Mouse (Mus musculus) fat pad, adult 2 months (tissue): ENCODE data around the gene Itga10.
"Not testable (repeated sequence)": the region's sequence is repeated elsewhere in the genome, so short reads cannot be mapped to it uniquely, and the experiment has no call there.

Experiments
- DNase-seq: peaks from one replicate; pipeline ENCODE4 v3.0.0-alpha.2; 2011; ENCODE audit warnings: low read depth, low spot score; ENCODE audit errors: extremely low read depth

Gene Itga10

DNA sequence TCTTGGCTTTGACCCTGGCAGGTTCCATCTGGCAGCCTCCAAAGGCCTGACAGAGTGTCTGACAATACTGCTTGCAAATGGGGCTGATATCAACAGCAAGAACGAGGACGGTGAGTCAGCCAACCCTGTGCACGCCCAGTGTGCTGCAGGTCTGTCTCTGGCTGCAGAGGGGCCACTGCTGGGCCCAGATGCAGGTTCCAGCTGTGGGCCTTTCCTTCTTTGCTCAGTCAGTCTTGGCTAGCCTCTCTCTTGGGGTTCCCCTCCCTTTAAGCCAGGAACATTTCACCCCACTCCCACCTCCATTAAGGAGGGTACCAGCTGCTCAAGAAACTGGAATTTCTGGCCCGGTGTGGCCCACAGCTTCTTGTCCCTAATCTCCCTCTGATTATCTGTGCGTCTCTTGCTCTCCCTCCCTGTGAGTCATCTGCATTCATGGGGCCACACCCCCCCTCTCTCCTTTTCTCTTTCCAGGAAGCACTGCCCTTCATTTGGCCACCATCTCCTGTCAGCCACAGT, 33.8 kb downstream of the Itga10 start:
- DNase-seq, result no peak

DNA sequence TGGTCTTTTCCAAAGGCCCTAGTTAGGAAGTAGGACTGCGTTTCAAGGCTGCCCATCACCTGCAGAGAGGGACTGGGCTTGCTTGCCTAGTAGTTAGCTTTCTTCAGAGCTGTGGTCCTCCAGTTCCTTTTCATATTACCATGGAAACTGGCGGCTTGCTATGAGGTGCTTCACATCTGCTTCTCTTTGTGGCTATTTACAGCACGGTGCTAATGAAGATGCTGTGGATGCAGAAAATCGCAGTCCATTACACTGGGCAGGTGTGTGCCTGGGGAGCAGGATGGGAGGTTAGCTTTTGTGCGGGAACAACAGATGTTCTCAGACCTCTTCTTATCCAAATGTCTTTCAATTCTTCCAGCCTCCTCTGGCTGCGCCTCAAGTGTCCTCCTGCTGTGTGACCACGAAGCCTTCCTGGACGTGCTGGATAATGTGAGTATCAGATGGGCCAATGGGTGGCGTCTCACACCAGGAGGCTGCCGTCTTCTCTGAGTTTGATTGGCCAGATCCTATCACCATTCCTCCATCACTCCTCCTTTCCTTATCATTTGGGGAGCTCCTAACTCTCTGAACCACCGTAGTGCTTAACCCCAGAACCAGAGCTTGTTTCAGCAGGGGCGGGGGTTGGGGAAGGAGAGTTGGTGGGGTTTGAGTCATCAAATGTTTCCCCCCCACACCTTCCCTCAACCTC, 35.0 kb downstream of the Itga10 start:
- DNase-seq, result no peak

DNA sequence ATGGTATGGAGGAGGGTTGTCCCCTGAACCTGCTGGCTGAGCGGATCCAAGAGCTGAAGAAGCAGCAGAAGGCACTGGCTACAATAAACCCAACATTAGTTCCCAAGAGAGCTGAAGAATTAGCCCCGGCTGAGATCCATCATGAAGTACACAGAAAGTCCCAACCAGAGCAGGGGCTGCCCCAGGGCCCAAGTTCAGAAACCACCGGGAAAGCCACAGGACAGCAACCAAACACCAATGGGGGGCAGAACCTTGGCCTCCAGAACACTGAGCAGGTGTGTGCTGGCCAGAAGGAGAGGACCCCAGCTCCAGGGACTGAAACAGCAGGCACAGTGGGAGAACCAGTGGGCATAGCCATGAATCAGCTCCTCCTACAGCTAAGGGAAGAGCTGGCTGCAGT, 38.1 kb downstream of the Itga10 start:
- DNase-seq, result no peak

DNA sequence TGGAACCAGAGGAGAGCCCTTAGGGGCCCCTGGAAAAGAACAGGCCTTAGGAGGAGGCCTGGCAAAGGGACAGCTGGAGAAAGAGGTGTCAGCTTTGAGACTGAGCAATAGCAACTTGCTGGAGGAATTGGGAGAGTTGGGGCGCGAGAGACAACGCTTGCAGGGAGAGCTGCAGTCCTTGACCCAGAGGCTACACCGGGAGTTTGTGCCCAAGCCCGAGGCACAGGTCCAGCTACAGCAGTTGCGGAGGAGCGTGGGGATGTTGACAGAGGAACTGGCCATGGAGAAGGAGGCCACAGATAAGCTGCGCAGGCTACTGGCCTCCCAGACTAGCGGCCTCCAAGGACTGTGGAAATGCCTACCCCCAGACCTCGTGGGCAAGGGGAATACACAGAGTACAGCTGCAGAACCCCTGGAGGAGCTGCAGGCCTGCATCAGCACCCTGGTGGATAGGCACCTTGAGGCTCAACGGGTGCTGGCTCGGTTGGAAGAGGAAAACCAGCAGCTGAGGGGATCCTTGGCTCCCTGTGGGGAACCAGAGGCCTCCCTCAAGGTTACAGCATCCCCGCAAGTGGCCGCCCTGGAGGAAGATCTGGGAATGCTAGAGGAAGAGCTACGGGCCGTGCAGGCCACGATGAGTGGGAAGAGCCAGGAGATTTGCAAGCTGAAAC, 38.9 kb downstream of the Itga10 start:
- DNase-seq, result no peak

DNA sequence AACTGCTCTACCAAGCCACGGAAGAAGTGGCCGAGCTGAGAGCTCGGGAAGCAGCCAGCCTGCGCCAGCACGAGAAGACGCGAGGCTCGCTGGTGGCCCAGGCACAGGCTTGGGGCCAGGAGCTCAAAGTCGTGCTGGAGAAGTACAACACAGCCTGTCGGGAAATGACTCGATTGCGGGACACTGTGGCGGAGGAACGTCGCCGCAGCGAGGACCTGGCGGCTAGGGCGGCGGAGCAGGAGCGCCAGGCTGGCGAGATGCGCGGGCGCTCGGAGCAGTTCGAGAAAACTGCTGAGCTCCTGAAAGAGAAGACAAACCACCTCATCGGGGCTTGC, 39.4 kb downstream of the Itga10 start:
- DNase-seq, result no peak

DNA sequence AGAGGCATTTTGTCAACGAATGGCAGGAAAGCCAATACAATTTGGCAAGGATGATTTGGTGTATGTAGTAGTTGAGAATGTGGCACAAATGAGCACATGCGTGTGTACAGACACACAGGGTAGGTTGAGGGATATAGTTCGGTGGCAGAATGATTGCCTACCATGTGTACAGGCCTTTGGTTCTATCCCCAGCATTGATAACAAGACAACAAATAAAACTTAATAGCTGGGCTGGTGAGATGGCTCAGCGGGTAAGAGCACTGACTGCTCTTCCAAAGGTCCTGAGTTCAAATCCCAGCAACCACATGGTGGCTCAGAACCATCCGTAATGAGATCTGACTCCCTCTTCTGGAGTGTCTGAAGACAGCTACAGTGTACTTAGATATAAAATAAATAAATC, 40.7 kb downstream of the Itga10 start:
- DNase-seq, result not testable (repeated sequence)

DNA sequence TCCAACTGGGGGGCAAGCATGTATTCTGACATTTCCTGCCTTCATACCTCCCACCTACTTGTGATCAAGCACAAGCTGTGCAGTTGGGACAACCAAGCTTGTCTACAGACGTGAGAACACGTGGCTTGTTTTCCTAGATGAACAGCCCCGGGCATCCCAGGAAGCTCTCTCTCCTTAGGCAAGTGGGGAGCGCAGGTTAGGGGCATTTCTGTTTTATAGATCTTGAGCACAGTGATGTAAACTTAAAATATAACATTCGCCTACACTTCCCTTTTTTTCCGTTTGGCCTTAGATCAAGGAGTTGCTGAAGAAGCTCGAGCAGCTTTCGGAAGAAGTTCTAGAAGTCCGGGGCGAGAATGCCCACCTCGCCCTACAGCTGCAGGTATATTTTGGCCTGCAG, 43.5 kb downstream of the Itga10 start:
- no peak for DNase-seq

DNA sequence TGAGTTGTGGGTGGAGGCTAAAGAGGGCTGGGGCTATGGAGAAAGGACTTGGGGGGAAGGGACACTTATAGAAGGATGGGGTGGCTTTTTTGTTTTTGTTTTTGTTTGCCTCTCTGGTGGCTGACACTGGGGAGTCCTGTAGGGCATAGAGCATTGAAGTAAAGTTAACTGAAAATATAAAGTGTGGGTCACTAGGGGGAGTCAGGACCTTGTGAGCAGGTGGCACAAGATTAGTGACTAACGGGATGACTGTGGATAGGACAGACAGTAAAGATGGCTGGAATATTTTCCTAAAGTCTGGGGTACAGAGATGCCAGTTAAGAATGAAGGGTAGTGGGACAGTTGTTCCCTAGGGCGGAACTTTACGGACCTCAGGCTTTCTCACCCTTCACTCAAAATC, 44.9 kb downstream of the Itga10 start:
- DNase-seq, result no peak

DNA sequence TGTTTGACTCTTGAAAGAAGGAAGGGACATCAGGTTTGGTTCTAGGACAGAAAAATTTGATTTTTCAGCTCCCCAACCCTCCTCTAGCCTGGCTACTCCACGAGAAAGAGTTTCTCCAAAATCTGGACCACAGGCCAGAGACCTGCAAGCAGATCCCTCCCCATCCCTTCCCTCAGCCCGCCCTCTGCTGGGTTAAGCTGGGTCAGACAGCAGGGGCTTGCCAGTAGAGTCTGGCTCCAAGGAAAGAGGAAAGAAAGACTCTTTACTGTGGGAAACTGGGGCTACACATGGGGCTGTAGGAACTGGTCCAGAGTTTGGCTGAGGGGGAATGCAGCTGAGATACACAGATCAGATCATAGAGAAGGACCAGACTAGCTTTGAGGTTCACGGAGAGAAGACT, 47.1 kb downstream of the Itga10 start:
- no peak for DNase-seq

DNA sequence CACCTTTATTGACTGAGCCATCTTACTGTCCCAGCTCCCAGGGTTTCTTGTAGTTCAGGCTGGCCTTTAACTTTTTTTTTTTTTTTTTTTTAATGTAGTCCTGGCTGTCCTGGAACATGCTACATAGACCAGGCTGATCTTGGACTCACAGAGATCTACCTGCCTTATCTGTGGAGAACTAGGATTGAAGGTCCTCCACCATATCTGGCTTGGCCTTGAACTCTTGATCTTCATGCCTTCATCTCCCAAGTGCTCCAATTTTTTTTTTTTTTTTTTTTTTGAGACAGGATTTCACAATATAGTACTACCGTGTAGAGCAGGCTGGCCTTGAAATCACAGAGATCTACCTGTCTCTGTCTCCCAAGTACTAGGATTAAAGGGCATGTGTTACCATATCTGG, 48.2 kb downstream of the Itga10 start:
- no peak for DNase-seq

DNA sequence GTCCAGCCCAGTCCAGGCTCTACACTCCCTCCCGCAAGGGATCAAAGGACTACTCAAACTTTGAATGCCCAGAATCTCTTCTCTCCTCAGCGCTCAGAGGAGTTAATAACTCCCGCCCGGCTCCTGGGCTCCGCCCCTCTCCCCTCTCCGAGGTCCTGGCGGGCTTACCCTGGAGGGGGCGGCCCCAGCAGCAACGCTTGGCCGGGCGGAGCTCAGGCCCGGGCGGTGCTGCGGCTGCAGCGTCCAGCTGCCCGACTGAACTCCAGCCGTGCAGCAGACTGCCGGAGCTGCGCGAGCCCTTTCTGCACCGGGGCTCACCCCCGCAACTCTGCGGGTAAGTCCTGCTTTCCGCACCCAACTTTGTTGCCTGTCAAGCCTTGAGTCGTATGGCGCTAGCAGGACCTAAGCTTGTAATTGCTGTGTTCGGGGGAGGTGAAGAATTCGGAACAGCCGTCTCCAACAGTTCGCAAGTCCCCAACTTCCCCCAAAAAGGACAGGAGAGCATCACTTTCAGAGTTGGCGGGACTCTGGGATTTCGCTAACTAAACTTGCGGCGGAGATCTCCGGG, 50.9 kb downstream of the Itga10 start, which contains the start of gene Pias3:
Gene Pias3, plus strand, starts transcription at position 187 of the 568 bp plus-strand sequence.
- no peak for DNase-seq

DNA sequence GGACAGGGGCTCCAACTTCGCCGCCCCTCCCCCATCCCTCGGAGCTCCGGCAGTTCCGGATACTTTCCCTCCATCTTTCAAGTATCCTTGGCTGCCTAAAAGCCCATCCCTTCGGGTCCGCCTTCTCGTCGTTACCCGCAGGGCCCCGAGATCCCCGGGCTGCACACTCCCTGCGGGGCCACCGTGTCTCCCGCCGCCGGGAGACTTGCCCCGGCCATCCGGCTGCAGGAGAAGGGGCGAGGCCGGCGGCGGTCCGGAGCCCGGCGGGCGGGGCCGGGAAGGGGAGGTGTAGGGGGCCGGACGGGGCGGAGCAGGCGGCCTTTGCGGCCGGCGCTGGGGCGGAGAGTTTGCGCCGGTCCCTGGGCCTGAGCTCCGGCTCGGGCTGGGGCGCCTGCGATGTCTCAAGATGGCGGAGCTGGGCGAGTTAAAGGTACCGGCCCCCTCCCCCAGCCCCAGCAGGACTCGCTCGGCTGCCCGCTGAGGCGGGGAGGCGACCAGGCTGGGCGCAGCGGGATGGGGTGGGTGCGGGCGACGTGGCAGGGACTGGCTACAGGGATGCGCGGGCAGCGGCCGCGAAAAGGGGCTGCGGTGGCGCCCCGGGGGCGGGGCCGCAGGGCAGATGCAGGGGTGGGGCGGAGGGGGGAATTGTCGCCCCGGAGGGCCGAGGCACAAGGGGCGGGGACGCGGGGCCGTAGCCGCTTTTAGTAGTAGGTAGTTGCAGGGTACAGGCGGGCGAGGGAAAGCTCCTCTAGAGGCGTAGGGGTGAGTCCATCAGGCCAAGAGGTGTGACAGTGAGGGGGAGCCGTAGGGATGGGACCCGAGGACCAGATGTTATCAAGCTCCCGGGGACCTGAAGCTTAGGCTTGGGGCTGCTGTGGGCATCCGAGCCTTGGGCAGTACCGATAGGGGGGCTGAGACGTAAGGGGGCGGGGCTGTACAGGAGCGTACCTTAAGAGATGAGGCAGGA, 51.7 kb downstream of the Itga10 start:
- no peak for DNase-seq

DNA sequence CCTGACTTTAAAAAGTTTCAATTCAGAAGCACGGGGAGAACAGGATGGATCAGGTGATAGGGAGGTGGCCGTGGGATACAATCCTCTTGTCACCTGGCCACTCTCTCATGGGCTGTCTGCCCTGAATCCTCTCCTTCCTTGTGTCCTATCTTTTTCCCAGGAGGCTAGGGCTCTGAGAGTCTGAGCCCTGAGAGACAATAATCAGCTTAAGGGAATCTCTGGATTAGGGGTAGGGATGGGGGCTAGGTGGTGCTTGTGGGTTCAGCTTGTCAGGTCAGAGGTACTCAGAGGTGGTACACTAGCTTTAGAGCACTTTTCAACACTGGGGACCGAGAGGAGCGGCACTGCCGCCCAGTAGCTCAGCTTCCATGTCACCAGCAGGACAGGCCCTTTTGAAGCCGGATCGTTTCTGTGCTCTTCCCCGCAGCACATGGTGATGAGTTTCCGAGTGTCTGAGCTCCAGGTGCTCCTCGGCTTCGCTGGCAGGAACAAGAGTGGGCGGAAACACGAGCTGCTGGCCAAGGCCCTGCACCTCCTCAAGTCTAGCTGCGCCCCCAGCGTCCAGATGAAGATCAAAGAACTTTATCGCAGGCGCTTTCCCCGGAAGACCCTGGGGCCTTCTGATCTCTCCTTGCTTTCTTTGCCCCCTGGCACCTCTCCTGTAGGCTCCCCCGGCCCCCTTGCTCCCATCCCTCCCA, 53.8 kb downstream of the Itga10 start:
- no peak for DNase-seq

DNA sequence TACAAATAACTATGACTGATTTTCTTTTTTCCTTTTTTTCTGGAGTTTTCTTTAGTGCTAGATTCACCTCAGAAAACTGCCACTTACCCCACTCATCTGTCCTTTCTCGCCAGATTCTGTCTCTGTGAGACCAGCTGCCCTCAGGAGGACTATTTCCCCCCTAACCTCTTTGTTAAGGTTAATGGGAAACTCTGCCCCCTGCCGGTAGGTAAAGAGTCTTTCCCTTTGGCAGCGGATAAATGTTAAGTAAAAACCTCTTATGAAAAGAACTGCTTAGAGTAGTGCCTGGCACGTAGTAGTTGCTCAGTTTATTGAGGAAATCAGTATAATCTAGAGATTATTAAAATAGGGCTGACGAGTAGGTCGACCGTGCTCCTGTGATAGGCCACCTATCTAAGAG, 55.0 kb downstream of the Itga10 start:
- no peak for DNase-seq

DNA sequence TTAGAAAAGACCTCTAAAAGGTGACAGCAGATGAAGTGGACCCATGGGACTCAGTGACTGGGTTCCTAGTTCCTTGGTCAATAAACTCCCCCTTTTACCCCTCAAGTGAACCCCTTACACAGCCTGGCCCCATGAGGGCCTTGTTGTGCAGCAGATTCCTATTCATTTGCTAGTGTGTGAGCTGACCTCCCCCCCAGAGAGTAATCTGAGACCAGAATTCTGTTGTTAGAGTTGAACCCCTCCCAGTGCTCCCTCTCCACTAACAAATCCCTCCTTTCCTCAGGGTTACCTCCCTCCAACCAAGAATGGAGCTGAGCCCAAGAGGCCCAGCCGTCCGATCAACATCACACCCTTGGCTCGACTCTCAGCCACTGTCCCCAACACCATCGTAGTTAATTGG, 55.6 kb downstream of the Itga10 start:
- no peak for DNase-seq

DNA sequence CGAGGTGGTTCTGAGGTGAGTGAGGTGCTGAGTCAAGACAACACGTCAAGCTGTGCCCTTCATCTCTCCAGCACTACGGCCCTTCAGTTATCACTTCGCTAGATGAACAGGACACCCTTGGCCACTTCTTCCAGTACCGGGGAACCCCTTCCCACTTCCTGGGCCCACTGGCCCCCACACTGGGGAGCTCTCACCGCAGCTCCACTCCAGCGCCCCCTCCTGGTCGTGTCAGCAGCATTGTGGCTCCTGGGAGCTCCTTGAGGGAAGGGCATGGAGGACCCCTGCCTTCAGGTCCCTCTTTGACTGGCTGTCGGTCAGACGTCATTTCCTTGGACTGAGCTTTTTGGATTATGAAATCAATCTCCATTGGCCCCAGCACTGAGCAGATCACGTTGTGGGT, 59.4 kb downstream of the Itga10 start:
- no peak for DNase-seq

DNA sequence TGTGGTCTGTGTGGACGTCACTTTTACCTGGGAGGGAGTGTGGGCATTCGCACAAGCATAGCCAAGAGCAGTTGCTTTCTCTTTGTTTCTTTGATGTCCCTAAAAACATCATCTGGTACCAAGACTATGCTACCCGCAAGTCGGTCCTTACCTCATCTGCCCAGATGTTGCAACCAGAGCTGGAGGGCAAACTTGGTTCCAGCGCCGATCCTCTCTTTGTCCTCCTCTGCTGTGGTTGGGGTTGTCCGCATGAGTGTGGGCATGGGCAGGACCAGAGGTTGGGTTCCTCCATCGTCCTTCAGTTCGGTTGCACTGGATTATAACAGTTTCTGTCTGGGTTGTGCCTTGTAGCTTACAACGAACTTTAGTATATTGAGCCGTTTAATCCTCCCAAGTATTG, 60.8 kb downstream of the Itga10 start:
- no peak for DNase-seq

DNA sequence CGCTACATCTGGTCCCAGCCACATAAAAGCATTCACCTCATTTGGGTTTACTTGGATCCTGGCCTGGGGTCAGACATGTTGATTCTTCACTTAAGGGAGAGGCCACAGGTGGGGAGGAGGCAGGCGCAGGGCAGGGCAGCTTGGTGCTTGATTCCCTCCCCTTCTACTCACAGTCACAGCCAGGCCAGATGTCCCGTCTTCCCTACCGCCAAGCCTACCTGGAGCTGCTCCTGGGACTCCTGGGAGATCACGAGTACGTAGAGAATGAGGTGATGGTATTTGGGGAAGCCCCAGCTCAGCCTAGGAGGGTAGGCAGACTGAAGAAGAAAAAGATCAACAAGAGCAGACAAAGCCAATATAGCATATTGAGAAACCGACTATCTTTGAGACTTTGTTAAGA, 61.6 kb downstream of the Itga10 start:
- no peak for DNase-seq

DNA sequence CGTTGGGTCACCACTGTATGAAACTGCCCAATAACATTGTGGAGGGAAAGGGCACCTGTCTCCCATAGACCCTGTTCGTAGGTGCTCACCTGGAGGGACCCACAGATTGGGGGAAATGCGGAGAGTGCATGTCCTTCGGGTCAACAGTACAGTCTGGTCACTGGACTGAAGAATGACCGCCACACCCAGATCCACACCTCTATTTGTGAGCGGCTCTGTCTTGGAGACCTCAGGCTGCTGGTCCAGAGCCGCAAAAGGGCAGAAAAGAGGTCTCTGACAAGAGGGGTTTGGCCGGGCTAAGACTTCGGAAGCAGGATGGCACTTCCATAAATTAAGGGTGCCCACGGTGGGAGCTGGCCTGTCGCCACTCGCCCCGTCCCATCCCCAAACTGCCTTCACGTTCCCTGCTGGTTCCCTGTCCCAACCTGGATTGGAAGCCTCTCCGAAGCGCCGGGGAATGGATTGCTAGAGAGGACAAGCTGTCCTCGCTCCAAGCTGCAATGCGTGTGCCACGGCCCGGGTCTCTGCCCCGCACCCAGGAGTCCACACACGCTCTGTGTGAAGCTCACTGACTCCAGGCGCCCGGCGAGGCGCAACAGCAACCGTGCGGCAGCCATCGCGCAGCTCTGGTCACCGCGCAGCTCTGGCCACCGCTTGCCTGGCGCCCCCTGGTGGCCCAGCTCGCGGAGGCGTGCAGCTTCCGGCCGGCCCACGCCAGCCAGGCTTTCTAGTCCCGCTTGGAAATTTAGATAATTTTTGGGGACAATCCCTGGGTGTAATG, 62.7 kb downstream of the Itga10 start, which contains the start of gene Nudt17:
Gene Nudt17, minus strand, starts transcription at position 660 of the 781 bp plus-strand sequence.
- no peak for DNase-seq

DNA sequence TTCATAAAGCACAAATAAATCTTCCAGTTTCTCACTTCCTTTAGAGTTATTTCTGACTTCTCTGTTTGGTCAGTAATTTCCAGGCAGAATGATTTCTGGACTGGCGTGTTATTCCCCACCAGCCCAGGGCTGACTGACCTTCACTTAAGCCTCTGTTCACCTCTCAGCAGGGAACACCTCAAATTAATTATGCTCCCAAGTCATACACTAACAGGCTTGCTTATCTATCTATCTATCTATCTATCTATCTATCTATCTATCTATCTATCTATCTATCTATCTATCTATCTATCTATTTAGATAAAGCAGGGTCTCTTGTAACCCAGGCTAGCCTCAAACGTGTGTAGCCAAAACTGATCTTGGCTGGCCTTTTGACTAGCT, 63.3 kb downstream of the Itga10 start:
- DNase-seq, result no peak
